Mouse (Mus musculus): ENCODE data around the gene Ablim1.

DNA sequence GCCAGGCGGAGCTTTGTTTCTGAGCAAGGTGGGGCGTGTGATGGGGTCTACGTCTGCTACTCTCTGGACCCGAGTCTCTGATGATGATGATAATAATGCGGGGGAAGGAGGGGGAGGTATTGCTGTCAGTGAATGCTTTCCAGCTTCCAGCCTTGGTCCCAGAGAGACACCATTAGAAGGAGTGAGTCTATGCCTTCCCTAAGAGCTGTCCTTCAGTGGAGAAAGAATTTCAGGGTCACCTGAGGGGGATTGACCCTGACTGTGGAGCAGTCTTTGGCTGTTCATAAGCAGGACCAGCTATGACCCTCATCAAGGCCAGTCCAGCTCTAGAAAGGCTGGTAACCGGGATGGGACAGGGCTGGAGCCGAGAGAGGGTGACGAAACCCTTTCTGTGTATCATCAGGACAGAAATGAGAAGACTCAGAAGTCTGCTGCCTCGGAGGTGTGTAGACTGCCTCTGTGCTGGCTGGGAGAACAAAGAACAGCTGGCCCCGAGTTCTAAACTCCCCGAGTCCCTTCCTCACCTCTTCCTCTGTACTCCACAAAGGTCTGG lies 370 bp upstream of the Ablim1 start:
- TF ChIP-seq CTCF (IDR thresholded peaks at IDR 0.05; ENCODE audit: control insufficient read depth, insufficient read depth, insufficient read length) (no peak), MAX (IDR thresholded peaks at IDR 0.05) (no peak), MYOG (IDR thresholded peaks at IDR 0.05; ENCODE audit: control insufficient read depth, extremely low read depth, insufficient read length) (no peak), USF1 (IDR thresholded peaks at IDR 0.05; ENCODE audit: low read depth) (no peak)

All from C2C12 (cell line).